Mouse (Mus musculus) embryonic facial prominence, embryonic 11.5 days (tissue): ENCODE measurements around the gene Ppp1r17. TPM values are rescaled to one million over a fixed set of nuclear protein-coding genes. Genes with fewer than 3 reads are reported as not detected.

Experiments
- ATAC-seq: fragments of 200-750 bp; cut with Nextera tagmentation; replicated peaks from 2 replicates; pipeline ENCODE4 v1.8.0; 2017; ENCODE audit warnings: low read depth; ENCODE audit not compliant: insufficient number of reproducible peaks, low FRiP score, low TSS enrichment
- DNase-seq: peaks from one replicate; pipeline ENCODE4 v3.0.0-alpha.2; 2015; ENCODE audit warnings: low spot score
- H3K27ac ChIP-seq: fragments of 300-500 bp; sonication (generic); replicated peaks from 2 replicates; pipeline ENCODE4 v1.5.1; 2014; ENCODE audit warnings: mild to moderate bottlenecking, low read depth, low read length, control low read depth
- H3K27me3 ChIP-seq: fragments of 300-500 bp; sonication (generic); 2 replicates; pipeline ENCODE4 v1.6.1; 2014; ENCODE audit warnings: mild to moderate bottlenecking, low read length, moderate library complexity, mixed read lengths; ENCODE audit not compliant: control insufficient read depth, insufficient read depth
- H3K36me3 ChIP-seq: fragments of 300-500 bp; sonication (generic); replicated peaks from 2 replicates; pipeline ENCODE4 v1.6.1; 2014; ENCODE audit warnings: low read depth, mild to moderate bottlenecking, low read length, moderate library complexity, mixed read lengths; ENCODE audit not compliant: control insufficient read depth, insufficient read depth
- H3K4me1 ChIP-seq: fragments of 300-500 bp; sonication (generic); 2 replicates; pipeline ENCODE4 v1.6.1; 2014; ENCODE audit warnings: low read length, mixed read lengths; ENCODE audit not compliant: control insufficient read depth, insufficient read depth
- H3K4me2 ChIP-seq: fragments of 300-500 bp; sonication (generic); 2 replicates; pipeline ENCODE4 v1.6.1; 2014; ENCODE audit warnings: low read depth, mild to moderate bottlenecking, control low read depth, low read length, moderate library complexity
- H3K4me3 ChIP-seq: fragments of 300-500 bp; sonication (generic); 2 replicates; pipeline ENCODE4 v1.5.1; 2014; ENCODE audit warnings: low read depth, low read length, control low read depth
- H3K9ac ChIP-seq: fragments of 300-500 bp; sonication (generic); replicated peaks from 2 replicates; pipeline ENCODE4 v1.6.1; 2014; ENCODE audit warnings: mild to moderate bottlenecking, control low read depth, low read length
- H3K9me3 ChIP-seq: fragments of 300-500 bp; sonication (generic); replicated peaks from 2 replicates; pipeline ENCODE4 v1.6.1; 2016; ENCODE audit warnings: mild to moderate bottlenecking, low read length, inconsistent platforms, mixed read lengths; ENCODE audit not compliant: control insufficient read depth
- WGBS: fragments of 180-500 bp; shearing (Covaris S2); extraction: QIAGEN DNeasy Blood & Tissue Kit; methylation state at CpG from one replicate; pipeline ENCODE4 v1.1.7; 2014; 5-methylcytosine and 5-hydroxymethylcytosine counted together
- polyA plus RNA-seq: library from polyadenylated mRNA; unstranded; fragments of >200 nt; fragmentation: Nextera tagmentation; extraction: Ambion mirVana; gene quantifications from 2 replicates; pipeline ENCODE4 v1.2.1, GENCODE M21; 2014

Gene Ppp1r17
- polyA plus RNA-seq, 1 experiment from 2014 or later, result 26.3 TPM

GRCm38 (mm10) chr6:56049104-56049503, 31.8 kb downstream of the Ppp1r17 start:
- H3K4me3 ChIP-seq, result no peak overlapping the region
- H3K4me1 ChIP-seq, result no peaks in the 10 kb centered on the region
- DNase-seq (peak; percentile 67), ATAC-seq (0 out of 2 replicates have a peak, but pooled peaks have one; percentile 59)
- no peak overlapping the region for H3K4me2 ChIP-seq
- H3K27ac ChIP-seq, result no peak overlapping the region
- 43% methylated on average over 4 of the region's 4 CpGs for WGBS
- H3K36me3 ChIP-seq, result no peaks in the 10 kb centered on the region
- H3K27me3 ChIP-seq, result no peaks in the 10 kb centered on the region
- H3K9ac ChIP-seq, result no peak overlapping the region
- H3K9me3 ChIP-seq, result no peaks in the 10 kb centered on the region

GRCm38 (mm10) chr6:56063736-56064135, 46.4 kb downstream of the Ppp1r17 start:
- H3K9ac ChIP-seq, result no peak overlapping the region
- no peaks in the 10 kb centered on the region for H3K9me3 ChIP-seq
- H3K27me3 ChIP-seq, result no peaks in the 10 kb centered on the region
- no peak overlapping the region for H3K4me2 ChIP-seq
- no peak overlapping the region for H3K4me3 ChIP-seq
- H3K4me1 ChIP-seq, result no peaks in the 10 kb centered on the region
- H3K36me3 ChIP-seq, result no peaks in the 10 kb centered on the region
- DNase-seq (no peak), ATAC-seq (no peak)
- no peak overlapping the region for H3K27ac ChIP-seq

GRCm38 (mm10) chr6:56066632-56067282, 49.5 kb downstream of the Ppp1r17 start:
- Histone ChIP-seq H3K4me2 (no peak overlapping the region), H3K27me3 (no peaks in the 10 kb centered on the region), H3K4me1 (no peaks in the 10 kb centered on the region), H3K9me3 (no peaks in the 10 kb centered on the region), H3K36me3 (no peaks in the 10 kb centered on the region), H3K4me3 (no peak overlapping the region), H3K27ac (no peak overlapping the region), H3K9ac (no peak overlapping the region)
- ATAC-seq (peak; percentile 73), DNase-seq (peak; percentile 79)
- WGBS, result 40% methylated on average over 5 of the region's 5 CpGs

DNA sequence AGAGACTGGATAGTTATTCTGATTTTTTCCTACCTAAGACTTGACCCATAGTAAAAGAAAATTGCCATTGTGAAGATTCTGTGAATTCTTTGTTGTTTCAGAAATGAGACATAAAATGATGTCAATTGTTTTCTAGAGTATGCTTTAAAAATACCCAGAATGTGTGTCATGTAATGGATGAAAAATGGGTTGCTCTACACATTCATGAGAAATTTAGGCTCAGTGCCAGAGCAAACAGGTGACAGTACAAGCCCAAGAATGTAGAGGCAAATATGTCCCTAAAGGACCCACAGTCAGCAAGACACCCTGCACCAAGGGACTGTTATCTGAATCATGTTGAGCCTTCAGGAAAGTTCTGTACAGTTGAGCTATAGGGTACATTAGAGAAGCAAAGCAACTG, 51.2 kb downstream of the Ppp1r17 start:
- Histone ChIP-seq H3K9me3 (no peaks in the 10 kb centered on the region), H3K4me2 (no peak overlapping the region), H3K27ac (no peak overlapping the region), H3K36me3 (no peaks in the 10 kb centered on the region), H3K27me3 (no peaks in the 10 kb centered on the region), H3K9ac (no peak overlapping the region), H3K4me3 (no peak overlapping the region), H3K4me1 (no peaks in the 10 kb centered on the region)
- ATAC-seq (no peak), DNase-seq (no peak)

DNA sequence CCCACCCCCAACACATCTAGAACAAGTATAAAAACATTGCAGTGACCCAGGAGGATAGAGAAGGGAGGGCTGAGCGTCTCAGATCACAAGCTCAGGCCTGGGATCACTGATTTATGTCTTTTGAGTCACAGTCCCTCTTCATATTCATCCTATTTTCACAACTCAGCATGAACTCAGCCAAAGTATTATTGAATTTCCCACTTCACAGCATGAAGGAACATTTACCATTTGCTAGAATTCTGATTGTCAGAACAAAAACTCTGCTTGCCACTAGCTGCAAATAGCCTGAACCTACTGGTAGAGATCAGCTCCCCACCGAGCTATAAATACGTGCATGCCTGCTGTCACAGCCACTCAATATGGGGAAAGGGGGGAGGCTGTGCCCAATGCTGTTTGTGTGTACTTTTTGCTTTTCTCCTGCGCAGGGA, 59.1 kb downstream of the Ppp1r17 start:
- DNase-seq (peak; percentile 13), ATAC-seq (no peak)
- no peaks in the 10 kb centered on the region for H3K9me3 ChIP-seq

More for the DNA sequence above, 59.1 kb downstream of the Ppp1r17 start:
- Histone ChIP-seq H3K27me3 (no peaks in the 10 kb centered on the region), H3K36me3 (no peaks in the 10 kb centered on the region), H3K4me3 (no peak overlapping the region), H3K4me2 (no peak overlapping the region), H3K9ac (no peak overlapping the region), H3K27ac (no peak overlapping the region), H3K4me1 (no peaks in the 10 kb centered on the region)
- WGBS, result 55% methylated on average over 4 of the region's 4 CpGs

Other genes starting within 250 kb of the Ppp1r17 start
- gene Itprid1, start 180.6 kb upstream of the Ppp1r17 start, polyA plus RNA-seq, result 0.07 TPM in 1 of 2 replicates, not detected in the other